Mouse (Mus musculus) embryonic facial prominence, embryonic 10.5 days (tissue): Measurements from ENCODE around the gene Pbx2. TPM values are rescaled to one million over a fixed set of nuclear protein-coding genes. Genes with fewer than 3 reads are reported as not detected.
"Not testable (repeated sequence)": the region's sequence is repeated elsewhere in the genome, so short reads cannot be mapped to it uniquely, and the experiment has no call there.

ENCODE experiments used
- DNase-seq: peaks from one replicate; pipeline ENCODE4 v3.0.0-alpha.2; 2017; ENCODE audit warnings: low spot score
- H3K27ac ChIP-seq: fragments of 300-500 bp; sonication (generic); replicated peaks from 2 replicates; pipeline ENCODE4 v1.5.1; 2016; ENCODE audit warnings: mild to moderate bottlenecking
- H3K27me3 ChIP-seq: fragments of 300-500 bp; sonication (generic); replicated peaks from 2 replicates; pipeline ENCODE4 v1.6.1; 2016; ENCODE audit warnings: low read depth, mild to moderate bottlenecking; ENCODE audit not compliant: poor library complexity, severe bottlenecking
- H3K36me3 ChIP-seq: fragments of 300-500 bp; sonication (generic); replicated peaks from 2 replicates; pipeline ENCODE4 v1.6.1; 2016; ENCODE audit warnings: mild to moderate bottlenecking, moderate library complexity
- H3K4me1 ChIP-seq: fragments of 300-500 bp; sonication (generic); 2 replicates; pipeline ENCODE4 v1.6.1; 2016
- H3K4me3 ChIP-seq: fragments of 300-500 bp; sonication (generic); 2 replicates; pipeline ENCODE4 v1.5.1; 2016; ENCODE audit warnings: mild to moderate bottlenecking, moderate library complexity
- H3K9me3 ChIP-seq: fragments of 300-500 bp; sonication (generic); 2 replicates; pipeline ENCODE4 v1.6.1; 2016; ENCODE audit warnings: mild to moderate bottlenecking
- WGBS: fragments of 180-500 bp; shearing (Covaris S2); methylation state at CpG from one replicate; pipeline ENCODE4 v1.1.7; 2016; 5-methylcytosine and 5-hydroxymethylcytosine counted together
- polyA plus RNA-seq: library from polyadenylated mRNA; unstranded; fragments of >200 nt; fragmentation: Nextera tagmentation; extraction: Ambion mirVana; gene quantifications from 2 replicates; pipeline ENCODE4 v1.2.1, GENCODE M21; 2016

Pbx2 gene
- 18.2 and 19.5 TPM in 2 replicates for polyA plus RNA-seq

- DNase-seq = peak; percentile 79
- peaks cover 27% of the 10 kb centered on the region for H3K36me3 ChIP-seq
- WGBS = 1% methylated on average over 21 of the region's 21 CpGs
- no peaks in the 10 kb centered on the region for H3K9me3 ChIP-seq
- H3K4me3 ChIP-seq = peak within 1 kb of the TSS; percentile 79
- peak within 1 kb of the TSS; percentile 100 for H3K27ac ChIP-seq
- no peaks in the 10 kb centered on the region for H3K27me3 ChIP-seq
- peaks cover 97% of the 10 kb centered on the region for H3K4me1 ChIP-seq
Observed at GRCm38 (mm10) chr17:34591029-34591993, at the start of gene Pbx2. Gene Pbx2, plus strand, starts transcription at chr17:34591266.

- WGBS = 94% methylated on average over 13 of the region's 13 CpGs
- not testable (repeated sequence) for H3K4me1 ChIP-seq, H3K27ac ChIP-seq, H3K9me3 ChIP-seq, H3K27me3 ChIP-seq, H3K36me3 ChIP-seq, H3K4me3 ChIP-seq, DNase-seq
Observed at GRCm38 (mm10) chr17:34543567-34543966, 47.5 kb upstream of the Pbx2 start.

- Histone ChIP-seq H3K27me3 (no peaks in the 10 kb centered on the region), H3K4me1 (no peaks in the 10 kb centered on the region), H3K9me3 (no peaks in the 10 kb centered on the region), H3K4me3 (no peak overlapping the region), H3K36me3 (no peaks in the 10 kb centered on the region), H3K27ac (no peak overlapping the region)
- WGBS = 86% methylated on average over 1 of the region's 1 CpGs
- no peak for DNase-seq
Observed at GRCm38 (mm10) chr17:34546797-34547196, 44.3 kb upstream of the Pbx2 start.

GRCm38 (mm10) chr17:34547601-34548000, 43.5 kb upstream of the Pbx2 start:
- H3K27ac ChIP-seq = no peak overlapping the region
- no peaks in the 10 kb centered on the region for H3K9me3 ChIP-seq
- no peaks in the 10 kb centered on the region for H3K4me1 ChIP-seq
- no peak overlapping the region for H3K4me3 ChIP-seq
- no peak for DNase-seq
- H3K36me3 ChIP-seq = no peaks in the 10 kb centered on the region
- H3K27me3 ChIP-seq = no peaks in the 10 kb centered on the region
- WGBS = 89% methylated on average over 4 of the region's 4 CpGs

- WGBS = 94% methylated on average over 3 of the region's 3 CpGs
- Histone ChIP-seq H3K27me3 (no peaks in the 10 kb centered on the region), H3K9me3 (no peaks in the 10 kb centered on the region), H3K4me3 (no peak overlapping the region), H3K36me3 (no peaks in the 10 kb centered on the region), H3K4me1 (no peaks in the 10 kb centered on the region), H3K27ac (no peak overlapping the region)
- DNase-seq = no peak
Observed at GRCm38 (mm10) chr17:34549156-34549555, 41.9 kb upstream of the Pbx2 start.

- Histone ChIP-seq H3K36me3 (no peaks in the 10 kb centered on the region), H3K27ac (no peak overlapping the region), H3K4me3 (no peak overlapping the region), H3K9me3 (no peaks in the 10 kb centered on the region), H3K27me3 (no peaks in the 10 kb centered on the region), H3K4me1 (no peaks in the 10 kb centered on the region)
- 81% methylated on average over 2 of the region's 2 CpGs for WGBS
- no peak for DNase-seq
Observed at GRCm38 (mm10) chr17:34549843-34550242, 41.2 kb upstream of the Pbx2 start.

- no peak overlapping the region for H3K27ac ChIP-seq
- no peaks in the 10 kb centered on the region for H3K9me3 ChIP-seq
- H3K4me3 ChIP-seq = no peak overlapping the region
- peak; percentile 80 for DNase-seq
- no peaks in the 10 kb centered on the region for H3K36me3 ChIP-seq
- 0 out of 2 replicates have a peak, but pooled peaks cover 3% of the 10 kb centered on the region for H3K27me3 ChIP-seq
- no peaks in the 10 kb centered on the region for H3K4me1 ChIP-seq
- 32% methylated on average over 5 of the region's 5 CpGs for WGBS
Observed at GRCm38 (mm10) chr17:34555483-34555882, 35.6 kb upstream of the Pbx2 start.

- H3K36me3 ChIP-seq = no peaks in the 10 kb centered on the region
- peaks cover 6% of the 10 kb centered on the region for H3K4me1 ChIP-seq
- H3K9me3 ChIP-seq = no peaks in the 10 kb centered on the region
- WGBS = 89% methylated on average over 8 of the region's 8 CpGs
- no peak for DNase-seq
- H3K4me3 ChIP-seq = no peak overlapping the region
- H3K27ac ChIP-seq = no peak overlapping the region
- H3K27me3 ChIP-seq = 0 out of 2 replicates have a peak, but pooled peaks cover 3% of the 10 kb centered on the region
Observed at GRCm38 (mm10) chr17:34556406-34556805, 34.7 kb upstream of the Pbx2 start.

GRCm38 (mm10) chr17:34557411-34557810, 33.7 kb upstream of the Pbx2 start:
- DNase-seq = no peak
- no peaks in the 10 kb centered on the region for H3K9me3 ChIP-seq
- H3K4me1 ChIP-seq = peaks cover 7% of the 10 kb centered on the region
- H3K27ac ChIP-seq = no peak overlapping the region
- 0 out of 2 replicates have a peak, but pooled peaks cover 3% of the 10 kb centered on the region for H3K27me3 ChIP-seq
- H3K36me3 ChIP-seq = no peaks in the 10 kb centered on the region
- 80% methylated on average over 11 of the region's 11 CpGs for WGBS
- H3K4me3 ChIP-seq = no peak overlapping the region

- Histone ChIP-seq H3K9me3 (no peaks in the 10 kb centered on the region), H3K4me1 (peaks cover 10% of the 10 kb centered on the region), H3K27ac (no peak overlapping the region), H3K4me3 (no peak overlapping the region), H3K36me3 (no peaks in the 10 kb centered on the region), H3K27me3 (0 out of 2 replicates have a peak, but pooled peaks cover 3% of the 10 kb centered on the region)
- 86% methylated on average over 7 of the region's 7 CpGs for WGBS
- no peak for DNase-seq
Observed at GRCm38 (mm10) chr17:34559116-34559515, 31.9 kb upstream of the Pbx2 start.

GRCm38 (mm10) chr17:34559895-34560294, 31.2 kb upstream of the Pbx2 start:
- Histone ChIP-seq H3K4me3 (no peak overlapping the region), H3K27me3 (0 out of 2 replicates have a peak, but pooled peaks cover 5% of the 10 kb centered on the region), H3K27ac (no peak overlapping the region), H3K36me3 (no peaks in the 10 kb centered on the region), H3K4me1 (peaks cover 18% of the 10 kb centered on the region), H3K9me3 (no peaks in the 10 kb centered on the region)
- 25% methylated on average over 15 of the region's 15 CpGs for WGBS
- no peak for DNase-seq

- H3K27ac ChIP-seq = no peak overlapping the region
- peaks cover 23% of the 10 kb centered on the region for H3K4me1 ChIP-seq
- no peak overlapping the region for H3K4me3 ChIP-seq
- no peaks in the 10 kb centered on the region for H3K36me3 ChIP-seq
- DNase-seq = no peak
- H3K27me3 ChIP-seq = peaks cover 10% of the 10 kb centered on the region; the same call in 1 of the 2 replicates
- WGBS = 90% methylated on average over 6 of the region's 6 CpGs
- no peaks in the 10 kb centered on the region for H3K9me3 ChIP-seq
Observed at GRCm38 (mm10) chr17:34560438-34560837, 30.6 kb upstream of the Pbx2 start.

- H3K4me3 ChIP-seq = 0 out of 2 replicates have a peak overlapping the region, but pooled peaks have one; percentile 13
- H3K27me3 ChIP-seq = peaks cover 15% of the 10 kb centered on the region; the same call in 1 of the 2 replicates
- no peaks in the 10 kb centered on the region for H3K9me3 ChIP-seq
- WGBS = 39% methylated on average over 8 of the region's 8 CpGs
- no peaks in the 10 kb centered on the region for H3K36me3 ChIP-seq
- H3K4me1 ChIP-seq = peaks cover 25% of the 10 kb centered on the region
- no peak overlapping the region; the same call in 1 of the 2 replicates for H3K27ac ChIP-seq
- DNase-seq = no peak
Observed at GRCm38 (mm10) chr17:34561200-34561599, 29.9 kb upstream of the Pbx2 start.
